Mouse (Mus musculus): Measurements from ENCODE around the gene Ngdn.
"Not testable (repeated sequence)": the region's sequence is repeated elsewhere in the genome, so short reads cannot be mapped to it uniquely, and the experiment has no call there.

Gene Ngdn

DNA sequence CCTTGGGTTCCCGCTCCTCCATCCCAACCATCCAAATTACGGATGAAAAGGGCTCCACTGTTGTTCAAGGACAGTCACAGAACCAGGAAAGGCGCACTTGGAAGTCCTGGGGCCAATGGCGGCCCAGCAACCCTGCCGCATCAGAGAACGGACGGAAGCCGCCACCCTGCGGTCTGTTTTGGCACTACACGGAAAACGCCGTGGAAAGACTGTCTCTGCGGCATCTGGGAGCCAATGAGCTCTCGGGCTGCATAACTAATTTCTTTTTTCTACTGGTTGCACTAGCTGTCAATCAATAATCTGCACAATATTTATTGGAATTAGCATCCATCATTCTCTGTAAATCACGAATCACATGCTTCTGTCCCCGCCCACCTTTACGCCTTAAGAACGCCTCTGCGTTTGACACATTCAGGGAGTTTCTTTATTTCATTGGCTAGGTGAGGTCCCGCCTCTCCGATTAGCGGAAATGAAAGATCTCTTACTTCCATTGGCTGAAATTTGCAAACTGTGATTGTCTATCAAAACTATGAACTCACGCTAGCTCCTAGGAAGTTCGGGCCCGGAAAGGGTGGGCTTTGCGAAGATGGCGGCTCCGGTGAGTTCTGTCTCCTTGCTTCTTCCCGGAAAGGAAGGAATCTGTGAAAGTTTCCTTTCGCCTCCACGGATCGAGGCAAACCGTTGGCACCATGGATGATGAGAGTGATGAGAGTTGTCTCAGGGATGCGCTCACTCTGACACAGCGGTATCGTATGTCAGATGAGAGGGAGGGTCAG, at the start of gene Ngdn:
Gene Ngdn, plus strand, starts transcription at position 464 of the 776 bp plus-strand sequence.
- DNase-seq (ENCODE audit: low read depth, low spot score), result peak; percentile 100

DNA sequence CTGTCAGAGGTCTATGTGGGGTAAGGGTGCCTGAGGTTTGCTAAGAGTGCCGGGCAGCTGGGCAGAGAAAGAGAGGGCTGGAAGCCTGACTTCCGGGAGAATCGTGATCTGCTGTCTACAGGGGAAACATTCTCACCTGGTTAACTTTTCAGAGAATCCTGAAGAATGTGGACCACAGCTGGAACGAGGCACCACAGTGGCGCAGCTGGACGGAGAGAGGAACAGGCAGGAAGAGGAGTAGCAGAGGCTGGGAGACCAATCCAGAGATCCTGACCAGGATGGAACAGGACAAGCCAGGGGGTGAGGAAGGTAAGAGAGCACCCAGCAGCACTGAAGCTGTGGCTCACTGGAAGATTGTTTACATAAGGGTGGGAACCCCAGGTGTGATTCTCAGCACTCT, 49.6 kb upstream of the Ngdn start:
- DNase-seq (ENCODE audit: low read depth, low spot score), result no peak

DNA sequence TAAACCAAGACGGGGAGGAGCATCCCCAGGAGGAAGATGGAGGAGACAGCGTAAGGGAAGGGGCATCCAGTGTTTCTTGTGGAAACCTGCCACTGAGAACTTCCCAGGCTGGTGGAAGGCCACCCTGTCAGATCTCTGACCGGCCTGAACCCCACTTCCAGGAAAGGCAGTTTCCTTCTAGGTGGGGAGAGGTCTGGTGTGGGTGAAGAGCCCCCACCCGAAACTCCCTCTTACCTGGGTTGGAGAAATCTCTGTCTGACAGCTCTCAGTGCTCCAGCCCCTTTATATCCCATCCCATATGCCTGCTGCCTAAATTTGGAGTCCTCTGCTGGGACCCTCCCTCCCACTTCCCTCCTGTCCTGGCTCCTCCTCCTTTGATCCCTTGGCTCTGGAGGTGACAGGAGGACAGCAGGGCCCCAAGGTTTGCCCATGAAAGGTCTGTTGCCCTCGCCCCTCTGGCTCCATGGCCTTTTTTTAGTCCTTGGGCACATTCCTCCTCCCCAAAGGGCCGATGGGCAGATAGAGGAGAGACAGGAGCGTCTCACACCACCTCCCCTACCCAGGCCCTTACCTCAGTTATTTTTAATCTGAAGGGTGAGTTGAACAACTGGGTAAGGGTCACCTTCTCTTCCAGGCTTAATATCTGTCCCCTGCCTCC, 48.8 kb upstream of the Ngdn start, which contains the start of gene Myh6:
Gene Myh6, minus strand, starts transcription at position 608 of the 658 bp plus-strand sequence.
- DNase-seq (ENCODE audit: low read depth, low spot score), result no peak

- DNase-seq (ENCODE audit: low read depth, low spot score), result no peak
Observed at GRCm38 (mm10) chr14:54967874-54968273, 47.4 kb upstream of the Ngdn start.

GRCm38 (mm10) chr14:54968344-54968743, 46.9 kb upstream of the Ngdn start:
- DNase-seq (ENCODE audit: low read depth, low spot score), result no peak

DNA sequence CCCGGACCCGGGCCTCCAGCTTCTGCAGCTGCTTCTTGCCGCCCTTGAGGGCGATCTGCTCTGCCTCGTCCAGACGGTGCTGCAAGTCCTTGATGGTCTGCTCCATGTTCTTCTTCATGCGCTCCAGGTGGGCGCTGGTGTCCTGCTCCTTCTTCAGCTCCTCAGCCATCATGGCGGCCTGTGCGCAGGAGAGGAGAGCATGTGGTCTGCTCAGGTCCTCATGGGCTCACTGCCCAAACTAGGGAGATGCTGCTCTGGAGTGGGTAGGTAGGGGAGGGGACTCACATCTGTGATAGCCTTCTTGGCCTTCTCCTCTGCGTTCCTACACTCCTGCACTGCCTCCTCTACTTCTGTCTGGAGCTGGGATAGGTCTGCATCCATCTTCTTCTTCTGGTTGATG, 42.5 kb upstream of the Ngdn start:
- DNase-seq (ENCODE audit: low read depth, low spot score), result not testable (repeated sequence)

- DNase-seq (ENCODE audit: low read depth, low spot score), result peak; percentile 82
Observed at GRCm38 (mm10) chr14:54974068-54974791, 41.0 kb upstream of the Ngdn start.

GRCm38 (mm10) chr14:54976633-54977032, 38.6 kb upstream of the Ngdn start, which contains the start of gene Gm17428:
Gene Gm17428, plus strand, starts transcription at chr14:54976933.
- no peak for DNase-seq (ENCODE audit: low read depth, low spot score)

DNA sequence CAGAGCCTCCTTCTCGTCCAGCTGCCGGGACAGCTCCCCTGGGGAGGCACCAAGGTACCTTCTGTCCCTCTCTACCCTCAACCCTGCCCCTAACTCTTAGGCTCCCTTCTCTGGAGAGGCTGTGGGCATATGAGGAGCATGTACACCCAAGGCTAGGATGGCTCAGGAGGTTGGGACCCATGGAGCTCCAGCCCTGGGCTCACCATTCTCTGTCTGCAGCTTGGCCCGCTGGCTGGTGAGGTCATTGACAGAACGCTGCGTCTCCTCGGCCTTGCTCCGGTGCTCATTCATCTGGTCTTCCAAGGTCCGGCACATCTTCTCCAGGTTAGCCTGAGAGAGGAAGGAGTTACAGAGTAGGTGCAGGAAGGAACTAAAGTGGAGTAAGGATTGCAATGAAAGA, 36.6 kb upstream of the Ngdn start:
- DNase-seq (ENCODE audit: low read depth, low spot score), result no peak

DNA sequence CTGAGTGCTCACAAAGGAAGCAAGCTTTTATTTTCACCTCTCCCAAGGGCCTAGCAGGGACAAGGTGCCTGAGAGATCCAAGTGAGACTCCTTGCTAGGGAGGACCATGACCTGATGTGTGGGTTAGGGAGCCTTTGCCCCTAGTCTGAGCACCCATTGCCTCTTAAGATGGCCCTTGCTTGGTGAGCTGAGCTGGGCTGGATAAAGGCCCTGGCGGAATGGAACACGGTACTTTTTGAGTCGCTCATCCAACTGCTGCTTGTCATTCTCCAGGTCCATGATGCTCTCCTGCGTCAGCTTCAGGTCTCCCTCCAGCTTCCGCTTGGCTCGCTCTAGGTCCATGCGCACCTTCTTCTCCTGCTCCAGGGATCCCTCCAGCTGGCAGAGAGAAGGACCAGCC, 33.3 kb upstream of the Ngdn start:
- no peak for DNase-seq (ENCODE audit: low read depth, low spot score)

DNA sequence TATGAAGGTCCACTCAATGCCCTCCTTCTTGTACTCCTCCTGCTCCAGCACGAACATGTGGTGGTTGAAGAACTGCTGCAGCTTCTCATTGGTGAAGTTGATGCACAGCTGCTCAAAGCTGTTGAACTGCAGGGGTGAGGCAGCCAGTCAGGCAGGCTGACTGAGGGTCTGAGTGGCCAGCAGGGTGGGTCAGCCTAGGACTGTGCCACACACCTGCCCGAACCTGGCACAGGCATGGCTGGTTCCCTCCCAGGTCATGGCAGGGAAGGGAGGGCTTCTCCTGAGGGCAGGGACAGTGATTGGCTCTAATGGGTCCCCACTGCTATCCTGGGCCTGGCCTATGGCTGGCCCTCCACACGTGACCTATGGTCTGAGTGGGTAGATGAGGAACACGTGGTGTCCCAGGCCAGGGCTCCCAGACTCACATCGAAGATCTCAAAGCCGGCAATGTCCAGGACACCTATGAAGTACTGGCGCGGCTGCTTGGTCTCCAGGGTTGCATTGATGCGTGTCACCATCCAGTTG, 26.8 kb upstream of the Ngdn start:
- DNase-seq (ENCODE audit: low read depth, low spot score), result not testable (repeated sequence)

GRCm38 (mm10) chr14:54988882-54989281, 26.4 kb upstream of the Ngdn start:
- DNase-seq (ENCODE audit: low read depth, low spot score), result no peak

DNA sequence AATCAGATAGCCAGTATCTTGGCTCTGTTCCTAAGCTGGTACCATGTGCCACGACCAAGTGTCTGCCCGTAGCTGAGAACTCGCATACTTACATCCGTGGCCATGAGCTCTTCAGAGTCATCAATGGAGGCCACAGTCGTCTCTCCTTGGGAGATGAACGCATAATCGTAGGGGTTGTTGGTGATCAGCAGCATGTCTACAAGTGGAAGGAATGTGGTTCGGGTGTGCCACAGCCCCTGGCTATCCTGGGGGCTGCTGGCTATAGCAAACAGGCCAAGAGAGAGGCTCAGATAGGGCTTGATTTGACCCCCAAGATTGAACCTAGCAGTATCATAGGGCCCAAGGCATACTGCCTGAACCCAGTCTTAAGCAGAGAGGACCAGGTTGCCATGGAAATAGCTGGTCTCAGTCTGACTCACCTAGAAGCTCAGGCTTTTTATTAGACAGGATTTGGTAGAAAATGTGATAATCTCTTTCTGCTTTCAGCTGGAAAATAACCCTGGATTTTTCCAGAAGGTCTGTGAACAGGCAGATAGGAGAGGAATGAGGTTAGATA, 25.3 kb upstream of the Ngdn start:
- DNase-seq (ENCODE audit: low read depth, low spot score), result peak; percentile 87

GRCm38 (mm10) chr14:54992196-54992595, 23.1 kb upstream of the Ngdn start:
- DNase-seq (ENCODE audit: low read depth, low spot score), result no peak

DNA sequence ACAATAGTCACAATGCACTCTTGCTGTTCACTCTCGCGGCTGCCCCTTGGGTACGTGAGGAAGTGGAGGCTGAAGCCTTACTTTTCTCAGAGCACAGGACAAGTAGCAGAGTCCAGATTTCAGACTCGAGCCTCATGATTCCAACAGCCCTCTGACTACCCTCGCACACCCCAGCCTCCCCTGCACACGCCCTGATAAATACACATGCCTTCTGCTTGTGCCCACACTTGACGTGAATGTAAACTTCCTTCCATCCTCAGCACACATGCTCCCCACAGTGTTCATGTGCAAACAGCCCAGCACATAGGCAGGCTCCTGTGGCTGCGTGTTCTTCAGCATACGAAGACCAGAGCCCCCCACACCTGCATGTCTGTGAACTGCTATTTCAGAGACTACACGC, 21.6 kb upstream of the Ngdn start:
- DNase-seq (ENCODE audit: low read depth, low spot score), result no peak

DNA sequence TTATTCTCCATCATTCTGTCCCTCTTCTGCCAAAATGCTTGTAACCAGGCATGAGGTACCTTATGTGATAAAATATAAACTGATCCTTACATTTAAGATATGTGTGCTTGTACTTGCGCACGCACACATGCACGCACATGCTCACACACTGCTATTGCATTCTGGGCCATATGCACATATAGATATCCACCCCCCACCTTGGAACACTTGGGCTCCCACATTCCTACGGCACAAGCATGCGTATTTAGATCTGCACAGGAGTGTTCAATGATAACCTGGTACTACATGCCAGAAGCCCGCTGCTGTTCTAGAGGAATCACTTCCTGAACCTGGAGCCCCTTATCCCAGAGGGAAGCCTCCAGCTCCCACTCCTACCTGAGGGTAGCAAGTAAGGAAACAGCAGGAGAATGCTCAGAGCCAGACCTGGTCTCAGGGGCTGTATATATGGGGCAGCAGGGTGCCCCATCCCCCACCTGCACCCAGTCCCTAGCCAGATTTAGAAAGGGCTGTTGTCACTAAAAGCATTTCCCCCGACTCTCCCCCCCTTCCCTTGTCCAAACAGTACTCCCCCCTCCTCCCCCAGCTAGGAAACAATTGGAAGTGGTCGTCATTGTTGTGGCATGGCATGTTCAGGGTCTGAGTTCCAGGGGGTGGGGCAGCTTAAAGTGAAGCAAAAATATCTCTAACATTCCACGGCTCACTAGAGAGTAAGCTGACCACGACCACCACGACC, 21.0 kb upstream of the Ngdn start, which contains the start of gene Myh7:
Gene Myh7, minus strand, starts transcription at position 491 of the 733 bp plus-strand sequence.
- DNase-seq (ENCODE audit: low read depth, low spot score), result peak; percentile 36

DNA sequence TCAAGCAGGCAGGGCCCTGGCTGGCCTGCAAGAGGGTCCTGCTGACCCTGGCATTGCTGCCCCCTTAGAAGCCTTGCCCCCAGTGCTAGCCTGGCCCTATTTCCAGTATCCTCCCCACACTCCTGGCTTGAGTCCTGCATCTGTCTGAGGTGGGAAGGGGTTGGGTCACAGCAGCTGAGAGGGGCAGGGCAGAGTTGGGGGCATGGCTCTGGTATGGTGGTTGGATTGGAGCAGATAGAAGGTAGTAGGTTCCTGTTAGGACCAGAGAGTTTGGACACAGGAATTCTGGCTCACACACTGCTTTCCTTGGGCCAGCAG, 20.4 kb upstream of the Ngdn start:
- no peak for DNase-seq (ENCODE audit: low read depth, low spot score)

DNA sequence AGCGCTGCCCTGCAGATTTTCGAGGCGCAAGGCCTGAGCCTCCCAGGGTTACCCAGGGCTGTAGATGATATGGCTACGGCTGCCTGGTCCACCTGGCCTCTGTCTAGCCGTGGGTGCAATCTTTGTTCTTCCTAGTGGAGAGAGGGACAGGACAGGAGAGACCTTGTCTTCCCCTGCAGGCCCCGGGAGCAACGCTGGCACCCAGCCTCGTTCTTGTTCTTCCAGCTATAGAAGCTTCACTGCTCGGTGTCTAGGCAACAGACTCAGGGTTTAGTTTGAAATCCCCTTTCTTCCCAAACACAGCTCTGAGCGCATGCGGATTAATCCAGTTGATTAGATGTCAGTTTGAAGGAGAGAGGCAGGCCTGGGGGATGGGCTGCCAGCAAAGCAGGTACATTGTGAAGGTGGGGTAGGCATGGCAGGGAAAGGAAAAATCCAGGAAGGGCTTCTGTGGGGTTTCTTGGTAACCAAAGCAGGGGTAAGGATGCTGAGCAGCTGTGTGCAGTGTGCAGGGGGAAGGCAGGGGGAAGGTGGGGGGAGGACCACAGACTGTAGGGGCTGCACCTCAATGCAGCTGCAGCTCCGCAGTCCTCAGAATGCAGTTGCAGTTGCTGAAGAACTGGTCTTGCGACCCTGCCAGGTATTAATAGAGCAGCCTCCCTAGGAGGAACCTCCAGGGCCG, 19.7 kb upstream of the Ngdn start:
- peak; percentile 87 for DNase-seq (ENCODE audit: low read depth, low spot score)

- DNase-seq (ENCODE audit: low read depth, low spot score), result no peak
Observed at GRCm38 (mm10) chr14:54996793-54997192, 18.5 kb upstream of the Ngdn start.

GRCm38 (mm10) chr14:54997297-54997696, 18.0 kb upstream of the Ngdn start:
- DNase-seq (ENCODE audit: low read depth, low spot score), result peak; percentile 50

DNA sequence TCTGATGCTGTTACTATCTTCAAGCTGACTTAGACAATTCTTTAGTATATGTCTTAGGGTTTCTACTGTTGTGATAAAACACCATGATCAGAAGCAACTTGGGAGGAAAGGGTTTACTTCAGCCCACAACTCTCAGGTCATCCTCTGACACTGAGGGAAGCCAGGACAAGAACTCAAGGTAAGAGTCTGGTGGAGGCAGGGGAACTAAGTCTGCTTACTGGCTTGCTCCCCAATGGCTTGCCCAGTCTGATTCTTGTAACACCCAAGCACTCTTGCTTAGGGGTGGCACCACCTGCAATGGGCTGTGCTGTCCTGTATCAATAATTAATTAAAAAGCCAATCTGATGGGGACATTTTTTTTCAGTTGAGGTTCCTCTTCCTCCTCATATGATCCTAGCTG, 16.6 kb upstream of the Ngdn start:
- DNase-seq (ENCODE audit: low read depth, low spot score), result no peak

Measured in brain, adult 2 months (tissue).